In genomic region chr2:164439001-164439421, GRCm38 (mm10) we compare ENCODE assay signal across 13 mouse cellular contexts. TPM values are rescaled to one million over a fixed set of nuclear protein-coding genes. Genes with fewer than 3 reads are reported as not detected.
DNase-seq lines count a peak whose midpoint lies in the region; ATAC-seq and TF ChIP-seq lines count a peak whose summit lies in the region.
"Had no signal": no experiment of that assay in that cellular context is flagged by ENCODE, and none has a peak within 500 bp of the region (broad histone marks: within the 10 kb centered on the region; RNA-seq: fewer than 3 reads in every experiment).

No protein-coding gene starts in this region.

- peak overlapping the region; percentile 31 for H3K9ac ChIP-seq in liver, adult 2 months (ENCODE audit: low read depth, low read length)
- H3K9ac ChIP-seq in intestine, embryonic 14.5 days (ENCODE audit: low read length): no peak overlapping the region
- H3K9ac ChIP-seq: limb, embryonic 12.5 days had no signal

- H3K27ac ChIP-seq in liver, adult 2 months (replicated peaks; ENCODE audit: insufficient read depth, low read depth, low read length): peak overlapping the region; percentile 59
- H3K27ac ChIP-seq in intestine, embryonic 14.5 days (ENCODE audit: low read depth): peak overlapping the region; percentile 17; the same call in 1 of the 2 replicates
- H3K27ac ChIP-seq in olfactory bulb, adult 2 months (ENCODE audit: insufficient read depth, low read depth, low read length): 0 out of 2 replicates have a peak overlapping the region, but pooled peaks have one; percentile 9
- no peak overlapping the region for H3K27ac ChIP-seq in midbrain, embryonic 10.5 days (replicated peaks)
- H3K27ac ChIP-seq: limb, embryonic 12.5 days had no signal

- DNase-seq in gastrocnemius, adult 18-20 months (ENCODE audit: low spot score): peak; percentile 63
- no peak for DNase-seq in gastrocnemius, postnatal 10 days
- DNase-seq in liver, adult 2 months (ENCODE audit: extremely low read depth, low read depth, low spot score): peak; percentile 57
- no peak for DNase-seq in liver
- DNase-seq in intestine, embryonic 14.5 days (ENCODE audit: low spot score): no peak
- no peak for DNase-seq in cerebellum, adult 9-10 months
- no peak for DNase-seq in midbrain, embryonic 10.5 days (ENCODE audit: low spot score)

- no peak for TF ChIP-seq CTCF in liver, adult 2 months (IDR thresholded peaks at IDR 0.05; ENCODE audit: low read depth, low read length)
- TF ChIP-seq CTCF in olfactory bulb, adult 2 months (IDR thresholded peaks at IDR 0.05; ENCODE audit: insufficient read depth, low read depth, low read length): no peak

- no peaks in the 10 kb centered on the region for H3K27me3 ChIP-seq in liver, adult 2 months (ENCODE audit: control insufficient read depth, insufficient read depth, low read length)
- no peaks in the 10 kb centered on the region for H3K27me3 ChIP-seq in intestine, embryonic 14.5 days (replicated peaks; ENCODE audit: control insufficient read depth, insufficient read depth, low read length)
- peaks cover 42% of the 10 kb centered on the region for H3K27me3 ChIP-seq in midbrain, embryonic 10.5 days (ENCODE audit: low read depth, poor library complexity, severe bottlenecking)

- TF ChIP-seq POLR2A in liver, adult 2 months (IDR thresholded peaks at IDR 0.05; ENCODE audit: extremely low read depth, insufficient read depth, low read length): no peak
- TF ChIP-seq POLR2A in olfactory bulb, adult 2 months (IDR thresholded peaks at IDR 0.05; ENCODE audit: insufficient read depth, low read depth, low read length): no peak

- H3K79me2 ChIP-seq in liver, adult 2 months (ENCODE audit: control insufficient read depth, insufficient read depth, low read length): peaks cover 50% of the 10 kb centered on the region

- peaks cover 15% of the 10 kb centered on the region; the same call in 1 of the 2 replicates for H3K36me3 ChIP-seq in liver, adult 2 months (ENCODE audit: control insufficient read depth, insufficient read depth, low read length)
- no peaks in the 10 kb centered on the region for H3K36me3 ChIP-seq in intestine, embryonic 14.5 days (ENCODE audit: control insufficient read depth, insufficient read depth, low read length)
- no peaks in the 10 kb centered on the region for H3K36me3 ChIP-seq in midbrain, embryonic 10.5 days
- H3K36me3 ChIP-seq: limb, embryonic 12.5 days had no signal

- peak overlapping the region; percentile 26; the same call in 1 of the 2 replicates for H3K4me2 ChIP-seq in intestine, embryonic 14.5 days (ENCODE audit: low read length)
- H3K4me2 ChIP-seq: limb, embryonic 12.5 days had no signal

- H3K4me3 ChIP-seq in liver, adult 2 months (ENCODE audit: insufficient read depth, low read depth, low read length): peak overlapping the region; percentile 75
- H3K4me3 ChIP-seq in intestine, embryonic 14.5 days (ENCODE audit: low read depth, low read length): no peak overlapping the region
- no peak overlapping the region for H3K4me3 ChIP-seq in olfactory bulb, adult 2 months (ENCODE audit: insufficient read depth, low read depth, low read length)
- H3K4me3 ChIP-seq in midbrain, embryonic 10.5 days: no peak overlapping the region
- H3K4me3 ChIP-seq: limb, embryonic 12.5 days had no signal

- no peak for ATAC-seq in intestine, embryonic 14.5 days (replicated peaks; ENCODE audit: low FRiP score, low TSS enrichment, low read depth)

- H3K4me1 ChIP-seq in liver, adult 2 months (ENCODE audit: control insufficient read depth, insufficient read depth, low read length): peaks cover 21% of the 10 kb centered on the region
- peaks cover 19% of the 10 kb centered on the region for H3K4me1 ChIP-seq in intestine, embryonic 14.5 days (replicated peaks; ENCODE audit: control insufficient read depth, insufficient read depth, low read length)
- peaks cover 28% of the 10 kb centered on the region for H3K4me1 ChIP-seq in olfactory bulb, adult 2 months (ENCODE audit: control insufficient read depth, insufficient read depth, low read length)
- peaks cover 52% of the 10 kb centered on the region for H3K4me1 ChIP-seq in midbrain, embryonic 10.5 days

- 12% methylated on average over 3 of the region's 3 CpGs for WGBS in liver, adult 2 months
- WGBS in intestine, embryonic 14.5 days: 82% methylated on average over 3 of the region's 3 CpGs
- 52% methylated on average over 3 of the region's 3 CpGs for WGBS in olfactory bulb, adult 2 months
- 70% methylated on average over 3 of the region's 3 CpGs for WGBS in midbrain, embryonic 10.5 days

- no peaks in the 10 kb centered on the region for H3K9me3 ChIP-seq in intestine, embryonic 14.5 days (ENCODE audit: control insufficient read depth, low read length)
- no peaks in the 10 kb centered on the region for H3K9me3 ChIP-seq in midbrain, embryonic 10.5 days (replicated peaks)
- H3K9me3 ChIP-seq: limb, embryonic 12.5 days had no signal

RNA-seq across cellular contexts. Expression of gene Sdc4, which starts 4.7 kb away (rescaled TPM):
- total RNA-seq in gastrocnemius, adult 18-20 months (2021): 10 to 100 TPM; 62.6 to 77.3 TPM
- 10 to 100 TPM; 52.5 TPM for total RNA-seq in gastrocnemius, postnatal 10 days (2021)
- total RNA-seq in liver, adult 2 months (2014; rRNA removed): 511 and 573 TPM in 2 replicates
- polyA plus RNA-seq in liver, adult 2 months (2012; rRNA removed): 178 and 182 TPM in 2 replicates
- 104 and 110 TPM in 2 replicates for polyA plus RNA-seq in intestine, embryonic 14.5 days (2014; fragmentation: Nextera tagmentation; extraction: Ambion mirVana)
- 124 TPM in 1 of 2 replicates, not detected in the other for polyA plus RNA-seq in olfactory bulb, adult 2 months (2012; ENCODE audit: insufficient read depth, insufficient read length, low replicate concordance, missing spikeins)
- 16.1 and 17.4 TPM in 2 replicates for polyA plus RNA-seq in midbrain, embryonic 10.5 days (2016; fragmentation: Nextera tagmentation; extraction: Ambion mirVana)

RNA-seq across cellular contexts. Expression of gene Sys1, which starts 17.8 kb away (rescaled TPM):
- total RNA-seq in gastrocnemius, adult 18-20 months (2021): 10 to 100 TPM; 26.0 to 26.2 TPM
- total RNA-seq in gastrocnemius, postnatal 10 days (2021): 10 to 100 TPM; 16.8 to 18.4 TPM
- 33.7 and 40.9 TPM in 2 replicates for total RNA-seq in liver, adult 2 months (2014; rRNA removed)
- 145 and 157 TPM in 2 replicates for polyA plus RNA-seq in liver, adult 2 months (2012; rRNA removed)
- polyA plus RNA-seq in intestine, embryonic 14.5 days (2014; fragmentation: Nextera tagmentation; extraction: Ambion mirVana): 65.2 and 67.2 TPM in 2 replicates
- not detected in 2 replicates for polyA plus RNA-seq in olfactory bulb, adult 2 months (2012; ENCODE audit: insufficient read depth, insufficient read length, low replicate concordance, missing spikeins)
- 64.8 and 65.9 TPM in 2 replicates for polyA plus RNA-seq in midbrain, embryonic 10.5 days (2016; fragmentation: Nextera tagmentation; extraction: Ambion mirVana)

RNA-seq across cellular contexts. Expression of gene Gm20458, which starts 21.8 kb away (rescaled TPM):
- total RNA-seq in gastrocnemius, adult 18-20 months (2021): 1 to 10 TPM; 3.8 to 6.5 TPM
- total RNA-seq in gastrocnemius, postnatal 10 days (2021): 1 to 10 TPM in 1 of 2 experiments, not detected in 1; 3.3 TPM
- total RNA-seq in liver, adult 2 months (2014; rRNA removed): 0.46 TPM in 1 of 2 replicates, not detected in the other
- polyA plus RNA-seq in liver, adult 2 months (2012; rRNA removed): 11.7 and 14.2 TPM in 2 replicates
- 11.6 and 17.4 TPM in 2 replicates for polyA plus RNA-seq in intestine, embryonic 14.5 days (2014; fragmentation: Nextera tagmentation; extraction: Ambion mirVana)
- not detected in 2 replicates for polyA plus RNA-seq in olfactory bulb, adult 2 months (2012; ENCODE audit: insufficient read depth, insufficient read length, low replicate concordance, missing spikeins)
- polyA plus RNA-seq in midbrain, embryonic 10.5 days (2016; fragmentation: Nextera tagmentation; extraction: Ambion mirVana): 3.7 and 3.9 TPM in 2 replicates

RNA-seq across cellular contexts. Expression of gene Matn4, which starts 34.1 kb away (rescaled TPM):
- total RNA-seq in gastrocnemius, adult 18-20 months (2021): under 1 TPM; 0.59 to 0.78 TPM
- total RNA-seq in gastrocnemius, postnatal 10 days (2021): 1 to 10 TPM; 5.8 to 7.8 TPM
- 0.07 and 0.09 TPM in 2 replicates for total RNA-seq in liver, adult 2 months (2014; rRNA removed)
- 0.04 and 0.05 TPM in 2 replicates for polyA plus RNA-seq in liver, adult 2 months (2012; rRNA removed)
- 1.7 and 1.9 TPM in 2 replicates for polyA plus RNA-seq in intestine, embryonic 14.5 days (2014; fragmentation: Nextera tagmentation; extraction: Ambion mirVana)
- not detected in 2 replicates for polyA plus RNA-seq in olfactory bulb, adult 2 months (2012; ENCODE audit: insufficient read depth, insufficient read length, low replicate concordance, missing spikeins)
- polyA plus RNA-seq in midbrain, embryonic 10.5 days (2016; fragmentation: Nextera tagmentation; extraction: Ambion mirVana): 0.21 TPM in 1 of 2 replicates, not detected in the other

RNA-seq across cellular contexts. Expression of gene Trp53tg5, which starts 34.5 kb away (rescaled TPM):
- total RNA-seq in gastrocnemius, adult 18-20 months (2021): not detected
- not detected for total RNA-seq in gastrocnemius, postnatal 10 days (2021)
- not detected in 2 replicates for total RNA-seq in liver, adult 2 months (2014; rRNA removed)
- polyA plus RNA-seq in liver, adult 2 months (2012; rRNA removed): not detected in 2 replicates
- not detected in 2 replicates for polyA plus RNA-seq in intestine, embryonic 14.5 days (2014; fragmentation: Nextera tagmentation; extraction: Ambion mirVana)
- polyA plus RNA-seq in olfactory bulb, adult 2 months (2012; ENCODE audit: insufficient read depth, insufficient read length, low replicate concordance, missing spikeins): not detected in 2 replicates
- not detected in 2 replicates for polyA plus RNA-seq in midbrain, embryonic 10.5 days (2016; fragmentation: Nextera tagmentation; extraction: Ambion mirVana)
- total RNA-seq: heart, postnatal 14 days had no signal
- polyA plus RNA-seq: brain, embryonic 14.5 days; limb, embryonic 12.5 days; neural tube, embryonic 14.5 days; urinary bladder, adult 2 months had no signal

Comparison
In these comparisons a context has a peak if more than half of its experiments do, and no peak if none do; other contexts are left out.
1. DNase-seq: peak in gastrocnemius, adult 18-20 months (single experiment) and liver, adult 2 months (single experiment); none in gastrocnemius, postnatal 10 days (single experiment), liver (single experiment), intestine, embryonic 14.5 days (single experiment), cerebellum, adult 9-10 months (single experiment) and midbrain, embryonic 10.5 days (single experiment).
2. RNA of gene Sys1, which starts 17.8 kb away (polyA plus RNA-seq): 145 to 157 TPM in liver, adult 2 months, 65.2 to 67.2 TPM in intestine, embryonic 14.5 days and 64.8 to 65.9 TPM in midbrain, embryonic 10.5 days; not detected in olfactory bulb, adult 2 months; every median in the first group is over 10 times any median in the second.